Mouse (Mus musculus) CH12.LX (cell line): ENCODE measurements around the gene Cwf19l1. TPM values are rescaled to one million over a fixed set of nuclear protein-coding genes. Genes with fewer than 3 reads are reported as not detected.

Source experiments
- DNase-seq: peaks from one replicate; pipeline ENCODE4 v3.0.0-alpha.2; 2013; ENCODE audit errors: extremely low read depth
- H3K27ac ChIP-seq: 2 replicates; pipeline ENCODE4 v1.5.1; 2012; ENCODE audit warnings: low read depth, mild to moderate bottlenecking, control low read depth, moderate library complexity; ENCODE audit not compliant: insufficient read depth
- H3K27me3 ChIP-seq: replicated peaks from 2 replicates; pipeline ENCODE3; 2012; ENCODE audit warnings: inconsistent platforms
- H3K36me3 ChIP-seq, 2 experiments: replicated peaks in 1 of 2; 2 replicates each; pipeline versions ENCODE3 to v1.6.1; 2012; ENCODE audit warnings: inconsistent platforms in 1 of 2, low read length in 1 of 2, mild to moderate bottlenecking in 1 of 2, mixed read lengths in 1 of 2, moderate library complexity in 1 of 2; ENCODE audit not compliant: control insufficient read depth in 1 of 2, insufficient read depth in 1 of 2
- H3K4me1 ChIP-seq, 2 experiments: 2 replicates each; pipeline ENCODE4 v1.6.1; 2012; ENCODE audit warnings: inconsistent platforms in 1 of 2, moderate library complexity in 1 of 2; ENCODE audit not compliant: insufficient read depth in 2 of 2, control insufficient read depth in 1 of 2
- H3K4me2 ChIP-seq: 2 replicates; pipeline ENCODE4 v1.6.1; 2012; ENCODE audit warnings: low read depth, mild to moderate bottlenecking, control low read depth; ENCODE audit not compliant: poor library complexity, insufficient read depth, severe bottlenecking
- H3K4me3 ChIP-seq, 3 experiments: fragments of 150-350 bp in 1 of 3; sonication (generic) in 1 of 3; replicated peaks in 1 of 3; 2 replicates each; pipeline versions ENCODE3 to v1.5.1; 2011 to 2012; ENCODE audit warnings: low read depth in 2 of 3, low read length in 2 of 3, mild to moderate bottlenecking in 2 of 3, moderate library complexity in 2 of 3, control low read depth in 1 of 3, improper control_type of control experiment in 1 of 3, inconsistent platforms in 1 of 3, mixed read lengths in 1 of 3; ENCODE audit not compliant: poor library complexity in 1 of 3
- H3K79me2 ChIP-seq: replicated peaks from 2 replicates; pipeline ENCODE4 v1.6.1; 2012; ENCODE audit warnings: mild to moderate bottlenecking, moderate library complexity; ENCODE audit not compliant: control insufficient read depth, poor library complexity, insufficient read depth, severe bottlenecking; ENCODE audit errors: extremely low read depth
- H3K9ac ChIP-seq: 2 replicates; pipeline ENCODE4 v1.6.1; 2012; ENCODE audit warnings: low read depth, mild to moderate bottlenecking, control low read depth, moderate library complexity; ENCODE audit not compliant: insufficient read depth
- H3K9me3 ChIP-seq: replicated peaks from 2 replicates; pipeline ENCODE3; 2012; ENCODE audit warnings: low read length, inconsistent platforms, mixed read lengths
- CHD2 ChIP-seq: IDR thresholded peaks from 2 replicates; pipeline ENCODE4 v1.6.1; 2011; ENCODE audit warnings: low read length, improper control_type of control experiment
- ELF1 ChIP-seq: IDR thresholded peaks from 2 replicates; pipeline ENCODE4 v1.6.1; 2014; ENCODE audit warnings: low read depth, mild to moderate bottlenecking, inconsistent platforms, low read length, improper control_type of control experiment
- ETS1 ChIP-seq: conservative IDR thresholded peaks from 2 replicates; pipeline ENCODE4 v1.6.1; 2012; ENCODE audit warnings: low read depth, mild to moderate bottlenecking, inconsistent platforms, low read length, improper control_type of control experiment, moderate library complexity
- HCFC1 ChIP-seq: IDR thresholded peaks from 2 replicates; pipeline ENCODE4 v1.6.1; 2012; ENCODE audit warnings: low read depth, mild to moderate bottlenecking, inconsistent platforms, low read length, improper control_type of control experiment
- JUN ChIP-seq: IDR thresholded peaks from 2 replicates; pipeline ENCODE4 v1.6.1; 2011; ENCODE audit warnings: low read depth, mild to moderate bottlenecking, low read length, improper control_type of control experiment, moderate library complexity; ENCODE audit not compliant: insufficient read depth
- JUND ChIP-seq: conservative IDR thresholded peaks from 2 replicates; pipeline ENCODE4 v1.6.1; 2011; ENCODE audit warnings: low read depth, low read length, improper control_type of control experiment
- MAFK ChIP-seq: IDR thresholded peaks from 2 replicates; pipeline ENCODE4 v1.6.1; 2011; ENCODE audit warnings: low read length, improper control_type of control experiment; ENCODE audit not compliant: insufficient replicate concordance
- MAX ChIP-seq: IDR thresholded peaks from 2 replicates; pipeline ENCODE4 v1.6.1; 2011; ENCODE audit warnings: low read length, improper control_type of control experiment
- MAZ ChIP-seq: IDR thresholded peaks from 2 replicates; pipeline ENCODE4 v1.6.1; 2012; ENCODE audit warnings: low read depth, mild to moderate bottlenecking, inconsistent platforms, low read length, improper control_type of control experiment, moderate library complexity
- MEF2A ChIP-seq: IDR thresholded peaks from 2 replicates; pipeline ENCODE4 v1.6.1; 2014; ENCODE audit warnings: low read depth, mild to moderate bottlenecking, inconsistent platforms, low read length, improper control_type of control experiment, borderline replicate concordance
- NELFE ChIP-seq: IDR thresholded peaks from 2 replicates; pipeline ENCODE4 v1.6.1; 2011; ENCODE audit warnings: low read depth, low read length, improper control_type of control experiment
- PAX5 ChIP-seq: IDR thresholded peaks from 2 replicates; pipeline ENCODE4 v1.6.1; 2012; ENCODE audit warnings: low read length, inconsistent platforms, mixed read lengths
- POLR2A ChIP-seq: IDR thresholded peaks from 2 replicates; pipeline ENCODE4 v1.6.1; 2011; ENCODE audit warnings: low read depth, mild to moderate bottlenecking, improper control_type of control experiment, low read length
- RCOR1 ChIP-seq: conservative IDR thresholded peaks from 2 replicates; pipeline ENCODE4 v1.6.1; 2012; ENCODE audit warnings: low read depth, mild to moderate bottlenecking, inconsistent platforms, low read length, improper control_type of control experiment
- SIN3A ChIP-seq: IDR thresholded peaks from 2 replicates; pipeline ENCODE4 v1.6.1; 2012; ENCODE audit warnings: low read length, improper control_type of control experiment, inconsistent platforms
- SMC3 ChIP-seq: IDR thresholded peaks from 2 replicates; pipeline ENCODE4 v1.6.1; 2011; ENCODE audit warnings: low read depth, low read length, improper control_type of control experiment
- TCF12 ChIP-seq: IDR thresholded peaks from 2 replicates; pipeline ENCODE4 v1.6.1; 2014; ENCODE audit warnings: low read depth, mild to moderate bottlenecking, inconsistent platforms, low read length, improper control_type of control experiment
- USF1 ChIP-seq: IDR thresholded peaks from 2 replicates; pipeline ENCODE4 v1.6.1; 2014; ENCODE audit warnings: low read depth, mild to moderate bottlenecking, inconsistent platforms, low read length, improper control_type of control experiment
- ZC3H11A ChIP-seq: IDR thresholded peaks from 2 replicates; pipeline ENCODE4 v1.6.1; 2012; ENCODE audit warnings: low read depth, mild to moderate bottlenecking, inconsistent platforms, low read length, improper control_type of control experiment
- ZMIZ1 ChIP-seq: IDR thresholded peaks from 2 replicates; pipeline ENCODE4 v1.6.1; 2012; ENCODE audit warnings: low read depth, mild to moderate bottlenecking, inconsistent platforms, low read length, improper control_type of control experiment
- ZNF384 ChIP-seq: IDR thresholded peaks from 2 replicates; pipeline ENCODE4 v1.6.1; 2012; ENCODE audit warnings: low read depth, low read length, improper control_type of control experiment, inconsistent platforms
- dilution Hi-C: fragments of 300-500 bp; cut with MboI; formaldehyde crosslinking; loops from 2 replicates; pipeline ENCODE4 v1.14.3; 2020; ENCODE audit warnings: low sequenced_read_pairs; ENCODE audit not compliant: extremely low pct_unique_long_range_greater_than_20kb, extremely low pct_ligation_motif_present
- in situ Hi-C: fragments of 300-500 bp; cut with MboI; formaldehyde crosslinking; loops from 3 replicates; pipeline ENCODE4 v1.14.3; 2019; ENCODE audit warnings: low sequenced_read_pairs, low pct_ligation_motif_present, low pct_unique_long_range_greater_than_20kb, mixed read lengths
- polyA plus RNA-seq: library from polyadenylated mRNA; unstranded; fragments of >175 nt; gene quantifications from 2 replicates; pipeline ENCODE4 v1.2.1, GENCODE M21; 2012; ENCODE audit warnings: low read depth; ENCODE audit not compliant: insufficient read length
- total RNA-seq, 2 experiments: library from RNA; depleted of rRNA; stranded (reverse); fragments of 300-350 nt in 1 of 2; fragments of >200 nt in 1 of 2; gene quantifications; 2 replicates each; pipeline ENCODE4 v1.2.3; 2012 to 2014

The Cwf19l1 gene
- total and polyA plus RNA-seq, 3 experiments, result 11.0 to 45.9 (median 30.4) TPM

- TF ChIP-seq ETS1, result no peak
- TF ChIP-seq MEF2A, result peak; percentile 42; the same call in 1 of the 2 replicates
- no peak for TF ChIP-seq MAFK
- peak; percentile 91 for TF ChIP-seq SIN3A
- peak; percentile 96 for TF ChIP-seq POLR2A
- no peak for TF ChIP-seq MAZ
- TF ChIP-seq ZNF384, result no peak
- peak; percentile 93 for TF ChIP-seq ELF1
- no peak for TF ChIP-seq ZC3H11A
- no peak for TF ChIP-seq JUN
- TF ChIP-seq PAX5, result no peak
- TF ChIP-seq HCFC1, result peak; percentile 84
- no peak for TF ChIP-seq USF1
- TF ChIP-seq NELFE, result peak; percentile 91
- peak; percentile 42; the same call in 1 of the 2 replicates for TF ChIP-seq MAX
Observed at GRCm38 (mm10) chr19:44106831-44107660, 28.6 kb downstream of the Cwf19l1 start, which contains the start of gene Chuk (continued).

- peaks cover 12 to 39% of the 10 kb centered on the region in 2 experiments for H3K36me3 ChIP-seq
- no peak overlapping the region for H3K27ac ChIP-seq
- no peak for DNase-seq
- H3K9me3 ChIP-seq, result no peaks in the 10 kb centered on the region
- H3K4me2 ChIP-seq, result no peak overlapping the region
- dilution Hi-C loops (no loop called here), in situ Hi-C loops (no loop called here)
- no peak overlapping the region for H3K9ac ChIP-seq
- no peaks in the 10 kb centered on the region for H3K27me3 ChIP-seq
- TF ChIP-seq MAZ (no peak), TCF12 (no peak), JUND (no peak), ETS1 (no peak), ZC3H11A (no peak), RCOR1 (no peak), PAX5 (no peak), MAX (no peak), CHD2 (no peak), MAFK (no peak), ZMIZ1 (no peak), ZNF384 (no peak), HCFC1 (no peak), SMC3 (no peak)
- no peak overlapping the region for H3K4me3 ChIP-seq
- H3K79me2 ChIP-seq, result peaks cover 36% of the 10 kb centered on the region
- peaks cover 6 to 35% of the 10 kb centered on the region in 2 experiments for H3K4me1 ChIP-seq
Observed at GRCm38 (mm10) chr19:44104393-44104792, 31.3 kb downstream of the Cwf19l1 start.
